Mouse (Mus musculus) left cerebral cortex, adult 18-20 months (tissue): ENCODE data around the gene Ahcyl2. TPM values are rescaled to one million over a fixed set of nuclear protein-coding genes. Genes with fewer than 3 reads are reported as not detected.
"Not testable (repeated sequence)": the region's sequence is repeated elsewhere in the genome, so short reads cannot be mapped to it uniquely, and the experiment has no call there.

Experiments used
- DNase-seq, 2 experiments: peaks; one replicate each; pipeline ENCODE4 v3.0.0; 2021 to 2022; ENCODE audit warnings: low spot score in 2 of 2, mixed read lengths in 1 of 2
- long read RNA-seq, 2 experiments: library from polyadenylated mRNA; stranded (forward); transcript quantifications; one replicate each; pipeline ENCODE4 v2.0.0; 2021
- total RNA-seq, 2 experiments: library from RNA; stranded (reverse); gene quantifications; 2 replicates each; pipeline ENCODE4 v1.2.3; 2021

Ahcyl2 gene
- 100 to 1,000 TPM; 136 to 139 TPM for total RNA-seq
- long read RNA-seq, experiment 1, full-length matches to known transcripts, result 20 of 37 reads
- long read RNA-seq, experiment 1, partial matches to known transcripts, result 2 of 37 reads
- long read RNA-seq, experiment 1, other reads (novel, unspliced or antisense), result 15 of 37 reads
- long read RNA-seq, experiment 2, full-length matches to known transcripts, result 4 of 22 reads
- long read RNA-seq, experiment 2, partial matches to known transcripts, result 2 of 22 reads
- long read RNA-seq, experiment 2, other reads (novel, unspliced or antisense), result 16 of 22 reads

DNA sequence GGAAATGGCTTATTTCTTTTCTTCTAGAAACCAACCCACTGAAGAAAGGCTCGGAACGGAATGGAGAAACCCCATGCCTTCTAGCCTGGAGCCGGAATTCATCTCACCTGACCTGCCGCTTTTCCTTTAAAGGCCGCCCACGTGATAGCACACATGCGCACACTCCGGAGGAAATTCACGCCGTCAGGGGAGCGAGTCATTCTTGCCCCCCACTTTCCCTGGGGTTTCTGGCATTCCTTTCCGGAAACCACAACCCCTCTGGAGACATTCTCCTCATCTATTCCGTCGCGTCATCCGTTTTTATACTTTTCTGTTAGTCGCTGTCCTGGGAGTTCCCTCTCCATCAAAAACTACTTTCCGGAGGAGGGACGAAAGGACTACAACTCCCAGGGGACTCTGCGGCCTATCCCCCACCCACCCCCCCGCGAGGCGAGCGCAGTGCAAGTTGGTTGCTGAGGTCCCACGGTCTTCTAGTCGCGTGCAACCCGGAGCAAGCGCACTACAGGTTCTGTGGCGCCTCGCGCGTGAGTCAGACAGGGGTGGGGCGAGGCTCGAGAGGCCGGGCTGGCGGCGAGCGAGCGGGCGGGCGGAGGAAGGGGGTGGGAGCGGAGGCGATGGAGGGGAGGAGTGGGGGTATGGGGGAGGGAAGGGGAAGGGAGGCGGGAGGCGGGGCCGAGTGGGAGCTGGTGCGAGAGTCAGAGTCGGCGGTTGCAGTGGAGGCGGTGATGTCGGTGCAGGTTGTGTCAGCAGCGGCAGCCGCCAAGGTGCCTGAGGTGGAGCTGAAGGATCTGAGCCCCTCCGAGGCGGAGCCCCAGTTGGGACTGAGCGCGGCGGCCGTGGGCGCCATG is at the start of gene Ahcyl2:
Gene Ahcyl2, plus strand, starts transcription at position 199 of the 848 bp plus-strand sequence.
- DNase-seq, result peak; percentile 90 to 97

DNA sequence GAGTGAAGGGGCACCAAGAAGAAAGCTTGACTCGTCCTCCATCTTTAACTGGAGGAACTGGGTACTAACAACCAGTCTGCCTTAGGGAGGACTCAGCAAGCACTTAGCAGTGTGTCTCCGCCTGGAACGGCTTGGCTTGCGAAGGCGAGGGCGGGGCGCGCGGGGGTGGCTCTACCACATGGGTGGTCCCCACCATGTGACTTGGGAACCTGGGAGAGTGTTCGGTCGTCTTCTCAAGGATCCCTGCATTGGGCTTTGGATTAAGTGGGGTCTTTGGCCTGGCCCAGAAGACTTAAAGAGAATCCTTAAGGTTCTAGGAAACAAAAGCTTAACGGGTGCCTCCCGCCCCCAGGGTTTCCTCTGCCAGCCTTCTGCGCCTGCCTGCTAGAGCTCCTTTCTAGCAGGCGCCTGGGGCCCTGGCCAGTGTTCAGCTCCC is 48.9 kb upstream of the Ahcyl2 start:
- DNase-seq, result peak; percentile 73 to 80

DNA sequence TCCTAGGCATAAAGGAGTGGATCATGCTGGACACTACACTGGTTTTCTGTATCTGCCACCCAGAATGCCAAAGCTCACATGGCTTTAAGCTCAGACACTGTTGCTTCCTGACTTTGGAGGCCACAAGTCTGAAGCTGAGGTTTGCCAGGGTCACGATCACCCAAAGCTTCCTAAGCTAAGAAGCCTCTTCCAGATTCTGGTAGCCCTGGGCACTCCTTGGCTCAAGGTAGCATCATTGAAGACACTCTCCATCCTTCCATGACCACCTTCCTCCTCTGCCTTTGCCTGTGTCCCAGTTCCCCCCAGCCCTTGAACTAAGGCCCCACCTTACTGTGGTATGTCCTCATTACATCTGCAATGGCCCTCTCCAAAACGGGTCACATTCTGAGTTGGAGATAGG is 45.9 kb upstream of the Ahcyl2 start:
- no peak for DNase-seq

DNA sequence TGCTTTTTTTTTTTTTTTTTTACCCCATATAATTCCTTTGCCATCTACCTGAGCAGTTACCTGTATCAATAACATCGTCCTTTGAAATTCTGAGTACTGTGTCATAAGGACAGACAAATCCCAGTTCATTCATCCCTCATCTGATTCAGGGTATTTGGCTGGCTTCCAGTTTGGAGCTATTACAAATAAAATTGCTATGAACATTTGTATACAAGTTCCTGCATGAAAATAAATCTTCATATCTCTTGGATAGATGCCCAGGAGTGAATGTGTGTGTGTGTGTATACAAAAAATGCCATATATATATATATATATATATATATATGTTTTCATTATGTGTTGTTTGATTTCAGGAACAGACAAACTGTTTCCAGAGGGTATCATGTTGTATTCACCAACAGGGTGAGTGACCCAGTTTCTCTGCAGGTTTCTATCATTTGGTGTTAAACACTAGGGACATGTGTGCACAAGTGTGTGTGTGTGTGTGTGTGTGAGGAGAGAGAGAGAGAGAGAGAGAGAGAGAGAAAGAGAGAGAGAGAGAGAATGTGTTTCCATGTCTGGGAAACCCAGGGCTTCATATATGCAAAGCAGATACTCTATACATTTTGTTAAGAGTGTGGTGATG is 41.1 kb upstream of the Ahcyl2 start:
- DNase-seq, result no peak

DNA sequence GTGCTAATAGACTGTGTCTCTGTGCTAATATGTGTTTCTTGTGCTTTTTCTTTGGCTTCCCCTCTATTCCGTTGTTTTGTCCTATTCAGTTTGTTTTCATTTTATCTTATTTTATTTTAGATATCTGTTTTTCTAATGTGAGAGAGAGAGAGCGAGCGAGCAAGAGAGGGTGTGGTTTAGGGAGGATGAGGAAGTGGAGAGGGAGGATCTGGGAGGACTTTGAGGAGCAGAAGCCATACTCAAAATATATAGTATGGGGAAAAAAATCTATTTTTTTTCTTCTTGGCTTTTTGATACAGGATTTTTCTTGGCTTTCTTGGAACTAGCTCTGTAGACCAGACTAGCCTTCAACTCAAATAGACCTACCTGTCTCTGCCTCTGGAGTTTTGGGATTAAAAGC is 39.8 kb upstream of the Ahcyl2 start:
- no peak for DNase-seq

DNA sequence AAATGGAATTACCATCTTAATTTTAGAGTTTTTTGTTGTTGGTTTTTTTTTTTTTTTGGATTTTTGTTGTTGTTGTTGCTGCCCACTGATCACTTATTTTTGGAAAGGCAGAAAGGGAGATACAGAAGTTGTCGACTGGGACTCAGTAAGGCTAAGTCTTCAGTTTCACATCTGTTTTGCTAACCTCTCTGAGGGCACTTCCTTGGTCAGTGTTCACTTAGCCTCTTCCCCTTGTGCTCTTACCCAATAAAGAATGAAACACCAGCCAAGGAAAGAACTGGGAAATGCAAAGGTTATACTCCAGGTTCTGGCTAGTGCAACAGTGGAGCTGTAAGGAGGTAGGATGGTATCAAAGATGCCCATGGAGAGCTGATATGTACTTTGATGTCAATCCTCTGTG is 38.3 kb upstream of the Ahcyl2 start:
- no peak for DNase-seq

DNA sequence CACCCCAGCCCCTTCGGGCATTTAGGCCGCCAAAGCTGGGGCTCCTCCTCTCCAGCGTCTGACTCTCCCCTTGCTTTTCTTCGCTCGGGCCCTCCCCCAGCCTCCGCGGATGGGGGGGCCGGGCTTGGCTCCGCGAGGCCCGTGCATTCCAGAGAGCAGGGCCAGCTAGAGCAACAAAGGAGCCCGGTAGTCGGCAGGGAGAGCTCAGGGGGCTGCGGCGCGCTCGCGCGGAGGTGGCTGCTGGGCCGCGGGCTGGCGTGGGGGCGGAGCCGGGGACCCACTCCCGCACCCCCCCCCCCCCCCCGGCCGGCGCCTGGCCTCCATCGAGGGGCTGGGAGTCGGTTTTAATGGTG is 32.5 kb upstream of the Ahcyl2 start, which contains the start of gene Smo:
Gene Smo, plus strand, starts transcription at position 168 of the 353 bp plus-strand sequence.
- peak in 1 of 2 experiments; percentile 22 for DNase-seq

DNA sequence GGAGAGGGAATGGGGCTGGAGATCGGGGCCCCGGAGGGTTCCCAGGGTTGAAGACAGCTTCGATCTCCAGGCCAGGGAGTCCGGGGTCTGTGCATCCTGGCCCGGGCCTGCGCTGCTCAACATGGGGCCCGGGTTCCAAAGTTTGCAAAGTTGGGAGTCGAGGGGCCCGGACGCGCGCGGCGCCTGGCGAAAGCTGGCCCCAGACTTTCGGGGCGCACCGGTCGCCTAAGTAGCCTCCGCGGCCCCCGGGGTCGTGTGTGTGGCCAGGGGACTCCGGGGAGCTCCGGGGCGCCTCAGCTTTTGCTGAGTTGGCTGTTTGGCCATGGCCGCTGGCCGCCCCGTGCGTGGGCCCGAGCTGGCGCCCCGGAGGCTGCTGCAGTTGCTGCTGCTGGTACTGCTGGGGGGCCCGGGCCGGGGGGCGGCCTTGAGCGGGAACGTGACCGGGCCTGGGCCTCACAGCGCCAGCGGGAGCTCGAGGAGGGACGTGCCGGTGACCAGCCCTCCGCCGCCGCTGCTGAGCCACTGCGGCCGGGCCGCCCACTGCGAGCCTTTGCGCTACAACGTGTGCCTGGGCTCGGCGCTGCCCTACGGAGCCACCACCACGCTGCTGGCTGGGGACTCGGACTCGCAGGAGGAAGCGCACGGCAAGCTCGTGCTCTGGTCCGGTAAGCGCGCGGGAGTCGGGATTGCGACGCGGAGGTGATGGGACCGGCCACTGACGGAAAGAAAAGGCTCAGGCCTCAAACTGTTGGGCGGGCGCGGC is 31.9 kb upstream of the Ahcyl2 start:
- peak in 1 of 2 experiments; percentile 21 for DNase-seq

DNA sequence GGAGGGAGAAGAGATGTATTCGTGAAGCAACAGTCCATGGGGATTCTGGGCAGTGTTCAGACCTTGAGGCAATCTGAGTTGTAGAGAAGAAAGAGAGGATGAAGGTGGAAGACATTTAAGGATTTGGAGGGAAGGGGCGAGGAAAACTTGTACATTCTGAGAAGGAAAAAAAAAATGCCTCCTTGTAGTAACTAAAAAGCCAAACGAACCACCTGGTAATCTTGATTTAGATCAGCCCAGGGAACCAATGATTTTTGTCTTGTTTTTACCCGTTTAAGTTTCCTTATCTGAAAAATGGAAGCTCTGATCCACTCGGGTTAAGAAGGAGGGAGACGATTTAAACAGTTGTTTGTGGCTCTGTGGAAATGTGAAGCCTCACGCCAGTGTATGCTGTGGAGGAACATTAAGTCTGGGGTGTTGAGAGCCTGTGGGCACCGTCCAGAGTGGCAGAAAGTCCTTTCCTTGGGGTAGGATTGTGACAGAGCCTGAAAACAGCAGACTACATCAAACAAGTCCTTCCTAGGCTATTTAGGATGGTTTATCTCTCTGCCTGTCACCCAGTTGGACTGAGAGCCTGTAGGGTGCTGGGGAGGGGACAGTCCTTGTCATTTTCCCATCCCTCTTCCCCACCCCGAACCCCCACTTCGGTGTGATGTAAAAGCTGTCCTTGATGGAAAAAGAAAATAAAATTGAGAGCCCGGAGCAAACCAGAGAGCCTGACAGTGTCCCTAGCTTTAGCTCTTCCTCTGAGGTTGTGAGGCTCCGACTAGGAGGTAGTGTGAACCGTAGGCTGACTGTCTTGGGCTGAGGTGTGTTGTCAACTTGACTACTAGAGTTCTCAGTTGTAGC is 31.0 kb upstream of the Ahcyl2 start:
- DNase-seq, result no peak

DNA sequence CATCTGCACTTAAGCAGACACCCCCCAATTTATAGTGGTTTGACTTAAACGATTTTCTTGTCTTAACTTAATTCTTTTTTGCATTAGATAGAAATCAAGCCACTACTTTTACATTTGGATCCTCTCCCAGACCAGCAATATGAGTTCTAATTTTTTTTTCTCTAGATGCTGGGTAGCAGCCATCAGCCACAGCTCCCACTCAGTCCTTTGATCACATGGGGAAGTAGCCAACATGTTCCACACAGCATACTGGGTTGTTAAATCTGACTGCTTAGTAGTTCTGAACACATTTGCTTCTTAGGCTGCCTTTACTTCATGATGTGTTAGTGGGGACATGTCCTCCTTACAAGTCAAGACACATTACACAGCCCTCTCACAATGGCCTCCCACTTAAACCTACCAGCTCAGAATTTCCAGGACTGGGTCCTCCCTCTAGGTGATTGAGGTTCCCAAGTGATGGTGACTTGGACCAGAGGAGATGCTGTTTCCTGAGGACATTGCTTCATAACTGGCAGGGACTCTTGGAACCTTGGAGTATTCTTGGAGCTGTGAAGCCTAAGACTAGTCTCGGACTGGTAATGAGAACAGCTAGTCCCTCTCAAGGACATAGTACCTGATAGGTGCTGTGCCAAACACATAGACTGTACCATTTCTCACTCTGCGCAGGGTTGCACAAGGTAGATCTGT is 16.2 kb upstream of the Ahcyl2 start:
- peak; percentile 35 to 48 for DNase-seq

DNA sequence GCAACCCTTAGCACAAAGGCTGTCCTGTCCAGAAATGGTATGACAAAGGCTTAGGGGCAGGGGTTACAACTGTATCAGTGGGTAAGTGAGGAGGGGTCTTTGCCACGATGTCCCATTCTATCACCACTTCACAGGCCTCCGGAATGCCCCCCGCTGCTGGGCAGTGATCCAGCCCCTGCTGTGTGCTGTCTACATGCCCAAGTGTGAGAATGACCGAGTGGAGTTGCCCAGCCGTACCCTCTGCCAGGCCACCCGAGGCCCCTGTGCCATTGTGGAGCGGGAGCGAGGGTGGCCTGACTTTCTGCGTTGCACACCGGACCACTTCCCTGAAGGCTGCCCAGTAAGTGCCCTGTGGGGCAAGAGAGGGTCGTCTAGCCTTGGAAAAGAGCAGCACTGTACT is 14.5 kb upstream of the Ahcyl2 start:
- DNase-seq, result no peak

DNA sequence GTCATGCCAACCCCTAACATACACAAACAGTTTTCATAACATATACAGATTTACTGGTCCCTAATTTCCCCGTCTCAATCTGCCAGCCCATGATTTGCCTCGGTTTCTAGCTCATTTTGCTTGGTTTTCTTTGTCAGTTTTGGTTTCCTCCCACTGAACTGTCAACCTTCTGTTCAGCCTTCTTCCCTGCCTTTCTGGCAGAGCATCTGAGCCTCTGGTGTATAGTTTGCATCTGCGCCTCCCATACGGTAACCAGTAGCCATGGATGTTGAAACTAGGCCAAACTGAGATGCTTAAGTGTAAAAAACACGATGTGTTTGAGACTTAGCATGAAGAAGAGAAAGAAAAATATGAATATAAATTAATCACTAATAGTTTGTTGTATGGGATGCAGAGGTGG is 11.8 kb upstream of the Ahcyl2 start:
- peak; percentile 24 to 48 for DNase-seq

DNA sequence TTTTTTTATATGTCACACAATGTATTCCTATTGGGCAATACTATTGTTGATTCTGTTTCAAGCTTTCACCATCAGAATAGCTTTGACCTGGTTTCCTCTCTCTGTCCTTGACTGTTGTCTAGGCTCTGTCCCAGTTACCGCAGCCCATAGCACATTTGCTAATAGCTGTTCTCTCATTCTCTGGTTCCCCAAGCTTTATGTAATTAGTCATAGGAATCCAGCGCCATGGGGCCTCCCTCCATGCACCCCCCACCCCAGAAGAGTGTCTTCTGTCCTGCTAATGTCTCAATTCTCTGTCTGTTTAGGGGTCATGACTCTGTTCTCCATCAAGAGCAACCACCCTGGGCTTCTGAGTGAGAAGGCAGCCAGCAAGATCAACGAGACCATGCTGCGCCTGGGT is 11.3 kb upstream of the Ahcyl2 start:
- no peak for DNase-seq

DNA sequence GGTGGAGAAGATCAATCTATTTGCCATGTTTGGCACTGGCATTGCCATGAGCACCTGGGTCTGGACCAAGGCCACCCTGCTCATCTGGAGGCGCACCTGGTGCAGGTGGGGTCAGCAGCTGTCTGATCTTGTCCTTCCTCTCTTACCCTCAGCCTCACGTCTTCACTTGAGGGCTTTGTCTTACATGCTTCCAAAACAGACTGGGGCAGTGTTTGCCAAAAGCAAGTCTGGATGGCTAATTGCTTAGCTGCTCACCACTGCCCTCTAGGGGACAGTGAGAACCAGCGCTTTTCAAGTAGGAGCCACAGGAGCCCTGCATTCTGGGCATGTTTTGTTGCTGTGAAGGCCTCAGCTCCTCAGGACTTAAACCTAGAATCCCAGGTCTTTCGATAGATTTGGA is 9.4 kb upstream of the Ahcyl2 start:
- peak; percentile 81 for DNase-seq

DNA sequence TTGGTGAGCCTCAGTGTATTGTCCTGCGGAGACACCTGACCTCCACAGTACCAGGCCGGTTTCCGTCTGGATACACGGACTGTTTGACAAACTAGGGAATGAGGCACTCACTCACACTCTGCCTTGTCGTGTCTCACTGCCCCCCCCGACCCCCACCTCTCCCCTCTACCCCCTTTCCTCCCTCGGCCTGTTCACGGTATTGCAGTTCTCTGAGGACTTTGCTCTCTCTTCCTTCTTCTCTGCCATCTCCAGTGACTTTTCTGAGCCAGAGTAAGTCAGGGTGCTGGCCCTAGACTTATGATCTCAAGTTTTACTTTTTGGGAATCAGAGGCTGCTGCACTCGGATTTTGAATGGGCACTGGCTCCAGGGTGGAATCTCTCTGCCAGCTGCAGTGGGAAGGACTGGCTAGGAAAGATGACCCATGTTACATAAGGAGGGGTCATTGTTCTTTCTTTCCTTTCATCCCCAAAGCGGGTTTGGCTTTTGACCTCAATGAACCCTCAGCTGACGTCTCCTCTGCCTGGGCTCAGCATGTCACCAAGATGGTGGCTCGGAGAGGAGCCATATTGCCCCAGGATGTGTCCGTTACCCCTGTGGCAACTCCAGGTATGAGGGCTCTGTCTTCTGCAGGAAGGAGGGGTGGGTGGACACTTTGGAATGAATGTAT is 8.7 kb upstream of the Ahcyl2 start:
- no peak for DNase-seq

DNA sequence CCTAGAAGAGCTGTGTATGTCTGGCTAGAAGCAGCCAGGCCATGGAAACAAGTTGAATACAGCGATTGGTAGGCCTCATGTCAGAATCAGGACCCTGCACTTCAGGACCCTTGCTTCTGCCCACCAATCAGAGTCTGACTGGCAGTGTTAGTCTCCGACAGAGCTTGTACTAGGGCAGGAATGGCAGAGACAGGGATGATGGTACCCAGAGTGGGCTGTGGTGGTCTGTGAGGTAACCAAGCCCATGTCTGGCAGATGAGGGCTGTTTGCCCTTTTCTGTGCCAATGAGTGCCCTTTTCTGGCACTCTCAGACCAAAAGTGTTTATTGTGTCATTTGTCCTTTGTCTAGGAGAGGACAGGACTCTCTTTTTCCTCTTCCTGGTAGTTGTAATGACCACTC is 7.4 kb upstream of the Ahcyl2 start:
- not testable (repeated sequence) for DNase-seq

DNA sequence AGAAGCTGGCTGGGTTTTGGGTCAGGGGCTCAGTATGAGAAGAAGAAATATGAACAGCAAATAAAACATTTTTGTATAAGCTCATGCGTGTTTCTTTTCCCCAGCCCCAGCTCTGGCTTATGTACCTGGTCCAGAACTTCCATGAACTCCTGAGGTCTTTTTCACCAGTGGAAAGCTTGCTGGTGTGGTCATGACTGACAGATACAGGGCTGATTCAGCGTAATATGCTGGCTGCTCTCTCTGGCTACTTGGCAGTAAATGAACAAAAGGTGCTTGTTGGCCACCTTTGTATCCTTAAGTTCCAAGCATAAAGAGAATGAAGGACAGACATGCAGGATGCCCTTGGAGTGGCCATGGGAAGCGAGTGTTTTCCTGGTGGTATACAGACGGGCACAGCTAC is 6.5 kb upstream of the Ahcyl2 start:
- no peak for DNase-seq

DNA sequence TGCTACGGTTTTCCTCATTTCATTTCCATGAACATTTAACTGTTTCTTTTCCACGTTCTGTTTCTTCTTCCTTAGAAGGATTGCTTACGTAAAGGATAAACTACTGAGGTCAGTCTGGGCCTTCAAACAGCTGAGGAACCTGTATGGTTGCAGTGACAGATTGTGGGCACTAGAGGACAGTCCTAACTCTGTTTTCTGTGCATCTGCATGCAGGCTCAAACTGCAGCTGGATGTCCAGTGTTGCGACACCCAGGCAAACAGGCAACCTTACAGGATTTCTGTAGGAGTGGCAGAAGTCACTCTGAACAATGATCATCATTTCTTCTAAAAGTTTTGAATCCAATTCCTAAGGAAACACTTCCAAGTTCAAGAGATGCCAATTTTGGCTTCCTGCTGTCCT is 5.3 kb upstream of the Ahcyl2 start:
- DNase-seq, result peak in 1 of 2 experiments; percentile 19

DNA sequence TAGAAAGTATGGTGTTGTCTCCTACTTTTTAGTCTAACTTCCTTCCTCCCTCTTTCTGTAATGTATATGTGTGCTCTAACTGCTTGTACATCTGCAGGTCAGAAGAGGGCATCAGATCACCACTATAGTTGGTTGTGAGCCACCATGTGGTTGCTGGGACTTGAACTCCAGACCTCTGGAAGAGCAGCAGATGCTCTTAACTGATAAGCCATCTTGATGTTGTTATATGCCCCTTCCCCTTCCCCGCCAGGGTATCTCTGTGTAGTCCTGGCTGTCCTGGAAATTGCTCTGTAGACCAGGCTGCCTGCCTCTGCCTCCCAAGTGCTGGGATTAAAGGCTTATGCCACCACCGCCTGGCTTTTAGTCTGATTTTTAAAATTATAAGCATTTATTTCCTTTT is 937 bp upstream of the Ahcyl2 start:
- no peak for DNase-seq
